Mouse (Mus musculus) MEL (cell line): ENCODE data around the gene Fndc10. TPM values are rescaled to one million over a fixed set of nuclear protein-coding genes. Genes with fewer than 3 reads are reported as not detected.

ENCODE experiments used
- DNase-seq: peaks from one replicate; pipeline ENCODE4 v3.0.0; 2011; ENCODE audit warnings: low read depth, low spot score
- H3K27ac ChIP-seq: 2 replicates; pipeline ENCODE4 v1.5.1; 2012; ENCODE audit warnings: low read depth, mild to moderate bottlenecking, control low read depth, low read length, moderate library complexity; ENCODE audit not compliant: control insufficient read depth
- H3K27me3 ChIP-seq, 2 experiments: fragments of 150-350 bp in 1 of 2; sonication (generic) in 1 of 2; 2 replicates each; pipeline ENCODE4 v1.6.1; 2012; ENCODE audit warnings: low read length in 2 of 2, mild to moderate bottlenecking in 2 of 2, improper control_type of control experiment in 1 of 2, moderate library complexity in 1 of 2; ENCODE audit not compliant: insufficient read depth in 2 of 2, control insufficient read depth in 1 of 2
- H3K36me3 ChIP-seq, 2 experiments: 2 replicates each; pipeline ENCODE4 v1.6.1; 2012 to 2014; ENCODE audit warnings: low read length in 2 of 2, improper control_type of control experiment in 1 of 2, inconsistent platforms in 1 of 2, mild to moderate bottlenecking in 1 of 2; ENCODE audit not compliant: insufficient read depth in 2 of 2, control insufficient read depth in 1 of 2
- H3K4me1 ChIP-seq, 2 experiments: fragments of 150-350 bp in 1 of 2; sonication (generic) in 1 of 2; 2 replicates each; pipeline ENCODE4 v1.6.1; 2012; ENCODE audit warnings: low read length in 2 of 2, improper control_type of control experiment in 1 of 2, mild to moderate bottlenecking in 1 of 2; ENCODE audit not compliant: insufficient read depth in 2 of 2, control insufficient read depth in 1 of 2
- H3K4me3 ChIP-seq, 2 experiments: fragments of 150-350 bp in 1 of 2; sonication (generic) in 1 of 2; 2 replicates each; pipeline ENCODE4 v1.5.1; 2012; ENCODE audit warnings: low read depth in 2 of 2, low read length in 2 of 2, mild to moderate bottlenecking in 2 of 2, moderate library complexity in 2 of 2, control low read depth in 1 of 2, improper control_type of control experiment in 1 of 2; ENCODE audit not compliant: control insufficient read depth in 1 of 2, insufficient read depth in 1 of 2
- H3K79me2 ChIP-seq: 2 replicates; pipeline ENCODE4 v1.6.1; 2012; ENCODE audit warnings: mild to moderate bottlenecking, low read length, moderate library complexity; ENCODE audit not compliant: control insufficient read depth, poor library complexity, insufficient read depth
- H3K9ac ChIP-seq: 2 replicates; pipeline ENCODE4 v1.6.1; 2012; ENCODE audit warnings: low read depth, mild to moderate bottlenecking, control low read depth, low read length, moderate library complexity; ENCODE audit not compliant: control insufficient read depth, poor library complexity, severe bottlenecking
- H3K9me3 ChIP-seq: fragments of 150-350 bp; sonication (generic); replicated peaks from 2 replicates; pipeline ENCODE4 v1.6.1; 2012; ENCODE audit warnings: mild to moderate bottlenecking, low read length, improper control_type of control experiment, moderate library complexity; ENCODE audit not compliant: insufficient read depth
- BHLHE40 ChIP-seq: IDR thresholded peaks from 2 replicates; pipeline ENCODE4 v1.6.1; 2012; ENCODE audit warnings: low read depth, mild to moderate bottlenecking, inconsistent platforms, low read length, improper control_type of control experiment, borderline replicate concordance
- CHD2 ChIP-seq: IDR thresholded peaks from 2 replicates; pipeline ENCODE4 v1.6.1; 2011; ENCODE audit warnings: low read length, improper control_type of control experiment
- CTCF ChIP-seq, 3 experiments: IDR thresholded peaks in 2 of 3; conservative IDR thresholded peaks in 1 of 3; 2 replicates each; pipeline ENCODE4 v1.5.1; 2011 to 2012; ENCODE audit warnings: low read length in 3 of 3, low read depth in 2 of 3, mild to moderate bottlenecking in 2 of 3, improper control_type of control experiment in 1 of 3, inconsistent platforms in 1 of 3, mixed read lengths in 1 of 3, moderate library complexity in 1 of 3; ENCODE audit not compliant: control insufficient read depth in 1 of 3, insufficient read depth in 1 of 3, poor library complexity in 1 of 3, severe bottlenecking in 1 of 3
- E2F4 ChIP-seq: IDR thresholded peaks from 2 replicates; pipeline ENCODE4 v1.6.1; 2011; ENCODE audit warnings: low read depth, low read length, improper control_type of control experiment, borderline replicate concordance
- EP300 ChIP-seq, 2 experiments: IDR thresholded peaks; 2 replicates each; pipeline ENCODE4 v1.6.1; 2011; ENCODE audit warnings: improper control_type of control experiment in 2 of 2, low read length in 2 of 2, low read depth in 1 of 2, mild to moderate bottlenecking in 1 of 2
- KAT2A ChIP-seq: conservative IDR thresholded peaks from 2 replicates; pipeline ENCODE4 v1.6.1; 2012; ENCODE audit warnings: low read depth, low read length, improper control_type of control experiment, inconsistent platforms
- MAFK ChIP-seq: IDR thresholded peaks from 2 replicates; pipeline ENCODE4 v1.6.1; 2011; ENCODE audit warnings: low read depth, mild to moderate bottlenecking, low read length, improper control_type of control experiment, borderline replicate concordance
- MYB ChIP-seq: IDR thresholded peaks from 2 replicates; pipeline ENCODE4 v1.6.1; 2011; ENCODE audit warnings: mild to moderate bottlenecking, low read depth, low read length, improper control_type of control experiment
- MYC ChIP-seq: IDR thresholded peaks from 2 replicates; pipeline ENCODE4 v1.6.1; 2011; ENCODE audit warnings: low read depth, mild to moderate bottlenecking, low read length, improper control_type of control experiment, moderate library complexity
- NELFE ChIP-seq: IDR thresholded peaks from 2 replicates; pipeline ENCODE4 v1.6.1; 2011; ENCODE audit warnings: low read depth, low read length, improper control_type of control experiment
- POLR2A ChIP-seq, 2 experiments: IDR thresholded peaks; 2 replicates each; pipeline ENCODE4 v1.6.1; 2011 to 2012; ENCODE audit warnings: low read length in 2 of 2, mild to moderate bottlenecking in 2 of 2, control low read depth in 1 of 2, improper control_type of control experiment in 1 of 2, low read depth in 1 of 2, moderate library complexity in 1 of 2; ENCODE audit not compliant: control insufficient read depth in 1 of 2, insufficient read depth in 1 of 2, poor library complexity in 1 of 2
- POLR2AphosphoS2 ChIP-seq: IDR thresholded peaks from 2 replicates; pipeline ENCODE4 v1.6.1; 2011; ENCODE audit warnings: low read length, improper control_type of control experiment
- POLR2AphosphoS5 ChIP-seq: IDR thresholded peaks from 2 replicates; pipeline ENCODE4 v1.6.1; 2012; ENCODE audit warnings: low read depth, borderline replicate concordance, mild to moderate bottlenecking, inconsistent platforms, low read length, moderate library complexity, mixed read lengths
- USF1 ChIP-seq: IDR thresholded peaks from 2 replicates; pipeline ENCODE4 v1.6.1; 2014; ENCODE audit warnings: low read depth, mild to moderate bottlenecking, inconsistent platforms, low read length, improper control_type of control experiment, moderate library complexity
- ZC3H11A ChIP-seq: IDR thresholded peaks from 2 replicates; pipeline ENCODE4 v1.6.1; 2012; ENCODE audit warnings: low read depth, mild to moderate bottlenecking, inconsistent platforms, low read length, improper control_type of control experiment
- ZKSCAN1 ChIP-seq: IDR thresholded peaks from 2 replicates; pipeline ENCODE4 v1.6.1; 2012; ENCODE audit warnings: low read depth, mild to moderate bottlenecking, inconsistent platforms, low read length, improper control_type of control experiment, moderate library complexity
- ZMIZ1 ChIP-seq: IDR thresholded peaks from 2 replicates; pipeline ENCODE4 v1.6.1; 2012; ENCODE audit warnings: low read depth, mild to moderate bottlenecking, inconsistent platforms, low read length, improper control_type of control experiment, moderate library complexity
- ZNF384 ChIP-seq: IDR thresholded peaks from 2 replicates; pipeline ENCODE4 v1.6.1; 2012; ENCODE audit warnings: low read depth, mild to moderate bottlenecking, inconsistent platforms, low read length, improper control_type of control experiment
- polyA plus RNA-seq, 2 experiments: library from polyadenylated mRNA; stranded (reverse) in 1 of 2; unstranded in 1 of 2; fragments of >175 nt in 1 of 2; fragments of >200 nt in 1 of 2; gene quantifications; 2 replicates each; pipeline versions ENCODE4 v1.2.1 to v1.2.4; 2012; ENCODE audit warnings: low replicate concordance in 2 of 2, low read depth in 1 of 2; ENCODE audit not compliant: insufficient read length in 2 of 2, insufficient read depth in 1 of 2, missing spikeins in 1 of 2
- total RNA-seq: library from RNA; depleted of rRNA; stranded (reverse); fragments of 300-350 nt; gene quantifications from 2 replicates; pipeline ENCODE4 v1.2.3, GENCODE M21; 2012

The Fndc10 gene
- total and polyA plus RNA-seq, 3 experiments: 2.6 to 5.9 TPM; not detected in 1

- peak; percentile 52 for DNase-seq
- H3K36me3 ChIP-seq: no peaks in the 10 kb centered on the region; a peak in 1 of 4 replicates
Observed at GRCm38 (mm10) chr4:155660641-155661040, 33.5 kb upstream of the Fndc10 start.

GRCm38 (mm10) chr4:155666903-155667302, 27.2 kb upstream of the Fndc10 start:
- Histone ChIP-seq H3K36me3 (peaks cover 0 to 2% of the 10 kb centered on the region in 2 experiments; a peak in 2 of 4 replicates), H3K27ac (no peak overlapping the region; the same call in 1 of the 2 replicates), H3K9me3 (no peaks in the 10 kb centered on the region), H3K79me2 (peaks cover 5% of the 10 kb centered on the region; the same call in 1 of the 2 replicates), H3K27me3 (no peaks in the 10 kb centered on the region), H3K4me1 (peaks cover 2 to 3% of the 10 kb centered on the region in 2 experiments; a peak in 1 of 4 replicates), H3K4me3 (no peak overlapping the region), H3K9ac (no peak overlapping the region)
- TF ChIP-seq NELFE (no peak), ZKSCAN1 (no peak), CTCF (IDR thresholded peaks at IDR 0.05 in 2 of 3, conservative IDR thresholded peaks at IDR 0.05 in 1 of 3; ENCODE audit: control insufficient read depth in 1 of 3, insufficient read depth in 1 of 3, low read depth in 2 of 3, low read length in 3 of 3, poor library complexity in 1 of 3, severe bottlenecking in 1 of 3) (no peak), ZNF384 (no peak), USF1 (no peak), POLR2AphosphoS2 (no peak), BHLHE40 (no peak), POLR2A (IDR thresholded peaks at IDR 0.05; ENCODE audit: control insufficient read depth in 1 of 2, insufficient read depth in 1 of 2, low read depth in 1 of 2, low read length in 2 of 2, poor library complexity in 1 of 2) (no peak), ZC3H11A (no peak), KAT2A (no peak), ZMIZ1 (no peak), E2F4 (no peak), CHD2 (no peak), MYC (no peak), MYB (no peak), POLR2AphosphoS5 (no peak)
- DNase-seq: no peak

More at GRCm38 (mm10) chr4:155660641-155661040, 33.5 kb upstream of the Fndc10 start:
- TF ChIP-seq MAFK (no peak), EP300 (IDR thresholded peaks at IDR 0.05; ENCODE audit: low read depth in 1 of 2, low read length in 2 of 2) (0 out of 4 replicates have a peak, but pooled peaks of 1 of the 2 experiments have one; percentile 5), POLR2A (IDR thresholded peaks at IDR 0.05; ENCODE audit: control insufficient read depth in 1 of 2, insufficient read depth in 1 of 2, low read depth in 1 of 2, low read length in 2 of 2, poor library complexity in 1 of 2) (0 out of 4 replicates have a peak, but pooled peaks of 1 of the 2 experiments have one; percentile 17)
- H3K79me2 ChIP-seq: no peaks in the 10 kb centered on the region
- H3K9me3 ChIP-seq: no peaks in the 10 kb centered on the region
- H3K4me3 ChIP-seq: no peak overlapping the region
- no peak overlapping the region for H3K27ac ChIP-seq
- H3K27me3 ChIP-seq: no peaks in the 10 kb centered on the region
- peaks cover 0 to 8% of the 10 kb centered on the region in 2 experiments; a peak in 1 of 4 replicates for H3K4me1 ChIP-seq
- no peak overlapping the region for H3K9ac ChIP-seq
